ENCODE assay signal across 13 mouse cellular contexts in the genomic region with DNA sequence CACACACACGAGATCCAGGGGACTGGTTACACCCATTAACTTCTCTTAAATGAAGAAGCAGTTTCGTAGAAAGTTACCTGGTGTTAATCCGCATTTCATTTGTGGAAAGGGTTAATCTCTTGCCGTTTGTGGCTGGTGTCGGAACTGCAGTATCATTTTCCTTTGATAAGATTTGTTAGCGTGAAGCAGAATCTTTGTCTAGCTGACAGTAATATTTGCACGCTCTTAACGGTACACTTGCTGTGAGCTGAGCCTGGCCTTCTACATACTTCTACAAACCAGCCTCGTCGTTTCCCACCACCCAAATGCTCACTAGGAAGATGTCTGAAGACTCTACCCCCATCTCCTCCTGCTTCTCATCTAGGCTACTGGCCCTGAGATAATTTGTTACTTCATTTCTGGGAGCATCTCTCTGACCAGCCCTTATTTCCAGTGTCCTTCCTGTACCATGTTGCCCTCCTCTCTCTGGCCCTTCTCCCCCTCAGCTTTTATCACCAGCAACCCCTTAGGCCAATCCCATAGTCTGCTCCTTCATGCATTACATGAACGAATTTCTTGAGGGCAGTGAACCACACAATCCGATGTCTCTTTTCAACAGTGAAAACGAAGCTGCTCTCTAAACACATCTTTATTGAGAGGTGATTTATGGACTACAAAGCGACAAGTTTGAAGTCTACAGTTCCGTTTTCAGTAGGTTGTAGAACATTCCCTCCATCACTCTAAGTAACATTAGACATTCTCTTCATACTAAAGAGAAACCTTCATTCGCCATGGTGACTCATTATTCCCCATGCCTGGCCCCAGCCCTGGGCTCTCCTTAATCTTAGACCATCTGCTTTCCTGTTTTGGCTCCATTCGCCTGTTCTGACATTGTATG. TPM values are rescaled to one million over a fixed set of nuclear protein-coding genes. Genes with fewer than 3 reads are reported as not detected.
DNase-seq lines count a peak whose midpoint lies in the region; ATAC-seq and TF ChIP-seq lines count a peak whose summit lies in the region.
"Had no signal": no experiment of that assay in that cellular context is flagged by ENCODE, and none has a peak within 500 bp of the region (broad histone marks: within the 10 kb centered on the region; RNA-seq: fewer than 3 reads in every experiment).

No protein-coding gene starts in this region.

- peak; percentile 38 for DNase-seq in forebrain, embryonic 11.5 days (ENCODE audit: low spot score)
- no peak for DNase-seq in neural tube, embryonic 11.5 days (ENCODE audit: low spot score)
- no peak for DNase-seq in neural tube, embryonic 10.5 days (ENCODE audit: extremely low spot score, low spot score)
- no peak for DNase-seq in gastrocnemius, adult 2 months
- no peak for DNase-seq in cerebellum, postnatal 4 days (ENCODE audit: low spot score in 2 of 2)
- DNase-seq in cerebellum, adult 8-10 months, result no peak
- DNase-seq: adrenal gland, adult 8-10 months; cerebellum, postnatal 36 days; gastrocnemius, postnatal 25 days had no signal

- TF ChIP-seq CTCF in gastrocnemius, adult 2 months (IDR thresholded peaks at IDR 0.05), result no peak

- 43% methylated on average over 17 of the region's 17 CpGs for WGBS in forebrain, embryonic 11.5 days
- 45% methylated on average over 17 of the region's 17 CpGs for WGBS in forebrain, embryonic 15.5 days
- WGBS in neural tube, embryonic 11.5 days, result 37% methylated on average over 17 of the region's 17 CpGs
- WGBS in liver, embryonic 16.5 days (ENCODE audit: insufficient replicate concordance), result 19% methylated on average over 17 of the region's 17 CpGs

- H3K4me1 ChIP-seq in forebrain, embryonic 11.5 days (replicated peaks; ENCODE audit: control insufficient read depth, insufficient read depth, low read length), result peaks cover 29% of the 10 kb centered on the region
- peaks cover 43% of the 10 kb centered on the region for H3K4me1 ChIP-seq in forebrain, embryonic 15.5 days
- peaks cover 46% of the 10 kb centered on the region for H3K4me1 ChIP-seq in neural tube, embryonic 11.5 days (ENCODE audit: control insufficient read depth, insufficient read depth, low read length)
- peaks cover 56% of the 10 kb centered on the region for H3K4me1 ChIP-seq in liver, embryonic 16.5 days (ENCODE audit: control insufficient read depth, low read depth, low read length)

- H3K27ac ChIP-seq in forebrain, embryonic 11.5 days (ENCODE audit: low read depth, low read length), result peak overlapping the region; percentile 25; the same call in 1 of the 2 replicates
- H3K27ac ChIP-seq in forebrain, embryonic 15.5 days (replicated peaks), result no peak overlapping the region
- no peak overlapping the region for H3K27ac ChIP-seq in neural tube, embryonic 11.5 days (ENCODE audit: low read depth, low read length)
- H3K27ac ChIP-seq in liver, embryonic 16.5 days (ENCODE audit: low read length), result no peak overlapping the region
- no peak overlapping the region for H3K27ac ChIP-seq in gastrocnemius, adult 2 months
- H3K27ac ChIP-seq: limb, embryonic 13.5 days had no signal

- H3K4me2 ChIP-seq in forebrain, embryonic 11.5 days (ENCODE audit: low read depth, low read length, severe bottlenecking), result no peak overlapping the region
- no peak overlapping the region for H3K4me2 ChIP-seq in forebrain, embryonic 15.5 days (replicated peaks)
- H3K4me2 ChIP-seq in neural tube, embryonic 11.5 days (ENCODE audit: low read depth), result no peak overlapping the region
- H3K4me2 ChIP-seq in liver, embryonic 16.5 days (ENCODE audit: low read depth, low read length), result peak overlapping the region; percentile 10; the same call in 1 of the 2 replicates
- H3K4me2 ChIP-seq: limb, embryonic 13.5 days had no signal

- no peaks in the 10 kb centered on the region for H3K36me3 ChIP-seq in forebrain, embryonic 11.5 days (ENCODE audit: control insufficient read depth, insufficient read depth, low read length)
- no peaks in the 10 kb centered on the region for H3K36me3 ChIP-seq in forebrain, embryonic 15.5 days
- H3K36me3 ChIP-seq in neural tube, embryonic 11.5 days (ENCODE audit: control insufficient read depth, insufficient read depth, low read length), result no peaks in the 10 kb centered on the region
- no peaks in the 10 kb centered on the region for H3K36me3 ChIP-seq in liver, embryonic 16.5 days (ENCODE audit: control insufficient read depth, insufficient read depth)
- H3K36me3 ChIP-seq: limb, embryonic 13.5 days had no signal

- ATAC-seq in forebrain, embryonic 11.5 days (replicated peaks; ENCODE audit: low FRiP score), result no peak
- ATAC-seq in forebrain, embryonic 15.5 days (replicated peaks), result no peak
- ATAC-seq in neural tube, embryonic 11.5 days (ENCODE audit: insufficient read depth, low FRiP score, low TSS enrichment), result 0 out of 2 replicates have a peak, but pooled peaks have one; percentile 22
- no peak for ATAC-seq in liver, embryonic 16.5 days (ENCODE audit: low read depth)
- ATAC-seq: inflammation-experienced regulatory T-cells, adult 6 months had no signal

- no peaks in the 10 kb centered on the region for H3K9me3 ChIP-seq in forebrain, embryonic 11.5 days (ENCODE audit: control insufficient read depth, low read length)
- H3K9me3 ChIP-seq in forebrain, embryonic 15.5 days, result no peaks in the 10 kb centered on the region
- no peaks in the 10 kb centered on the region for H3K9me3 ChIP-seq in neural tube, embryonic 11.5 days (ENCODE audit: control insufficient read depth, low read length)
- H3K9me3 ChIP-seq in liver, embryonic 16.5 days (replicated peaks; ENCODE audit: control insufficient read depth, low read length), result no peaks in the 10 kb centered on the region
- H3K9me3 ChIP-seq: limb, embryonic 13.5 days had no signal

- no peaks in the 10 kb centered on the region for H3K27me3 ChIP-seq in forebrain, embryonic 11.5 days (ENCODE audit: control insufficient read depth, insufficient read depth, low read length)
- H3K27me3 ChIP-seq in forebrain, embryonic 15.5 days, result no peaks in the 10 kb centered on the region
- H3K27me3 ChIP-seq in neural tube, embryonic 11.5 days (ENCODE audit: control insufficient read depth, insufficient read depth, low read length), result no peaks in the 10 kb centered on the region
- no peaks in the 10 kb centered on the region for H3K27me3 ChIP-seq in liver, embryonic 16.5 days (ENCODE audit: control insufficient read depth, insufficient read depth, low read depth, low read length)
- H3K27me3 ChIP-seq: limb, embryonic 13.5 days had no signal

- no peak overlapping the region for H3K4me3 ChIP-seq in forebrain, embryonic 11.5 days (ENCODE audit: low read depth, low read length)
- no peak overlapping the region for H3K4me3 ChIP-seq in forebrain, embryonic 15.5 days
- H3K4me3 ChIP-seq in neural tube, embryonic 11.5 days (ENCODE audit: low read depth, low read length), result no peak overlapping the region
- no peak overlapping the region for H3K4me3 ChIP-seq in liver, embryonic 16.5 days (ENCODE audit: low read depth, low read length)
- H3K4me3 ChIP-seq in gastrocnemius, adult 2 months, result no peak overlapping the region
- H3K4me3 ChIP-seq: limb, embryonic 13.5 days had no signal

- intact Hi-C loops in gastrocnemius, adult 2 months (cut with DNase I), result no loop called here

- H3K9ac ChIP-seq in forebrain, embryonic 11.5 days (ENCODE audit: low read length), result no peak overlapping the region
- no peak overlapping the region for H3K9ac ChIP-seq in forebrain, embryonic 15.5 days (replicated peaks)
- no peak overlapping the region for H3K9ac ChIP-seq in neural tube, embryonic 11.5 days (ENCODE audit: low read length)
- no peak overlapping the region for H3K9ac ChIP-seq in liver, embryonic 16.5 days (ENCODE audit: low read depth, low read length)
- H3K9ac ChIP-seq: limb, embryonic 13.5 days had no signal

RNA-seq across cellular contexts. Expression of a gene that starts 36.3 kb away (rescaled TPM):
- 121 and 122 TPM in 2 replicates for polyA plus RNA-seq in forebrain, embryonic 11.5 days (2014; fragmentation: Nextera tagmentation; extraction: Ambion mirVana)
- 104 and 108 TPM in 2 replicates for polyA plus RNA-seq in forebrain, embryonic 15.5 days (2015; fragmentation: Nextera tagmentation; extraction: Ambion mirVana)
- polyA plus RNA-seq in neural tube, embryonic 11.5 days (2014; fragmentation: Nextera tagmentation; extraction: Ambion mirVana), result 136 and 138 TPM in 2 replicates
- 54.8 and 56.0 TPM in 2 replicates for polyA plus RNA-seq in liver, embryonic 16.5 days (2015; fragmentation: Nextera tagmentation; extraction: Ambion mirVana)
- total RNA-seq in gastrocnemius, adult 2 months (2021), result 10 to 100 TPM; 24.2 to 32.1 TPM

RNA-seq across cellular contexts. Expression of a gene that starts 48.8 kb away (rescaled TPM):
- 25.7 and 27.2 TPM in 2 replicates for polyA plus RNA-seq in forebrain, embryonic 11.5 days (2014; fragmentation: Nextera tagmentation; extraction: Ambion mirVana)
- polyA plus RNA-seq in forebrain, embryonic 15.5 days (2015; fragmentation: Nextera tagmentation; extraction: Ambion mirVana), result 67.6 and 73.1 TPM in 2 replicates
- polyA plus RNA-seq in neural tube, embryonic 11.5 days (2014; fragmentation: Nextera tagmentation; extraction: Ambion mirVana), result 40.6 and 49.7 TPM in 2 replicates
- 10.4 and 14.2 TPM in 2 replicates for polyA plus RNA-seq in liver, embryonic 16.5 days (2015; fragmentation: Nextera tagmentation; extraction: Ambion mirVana)
- 1,000 to 10,000 TPM; 3,559 to 3,570 TPM for total RNA-seq in gastrocnemius, adult 2 months (2021)
